Mouse (Mus musculus) layer of hippocampus, postnatal 25 days (tissue): ENCODE measurements at regions not wholly inside any gene's neighbourhood (a gene's known extent, or its start where the extent isn't known, plus 50 kb on each side); places are given as distances from the start of the nearest gene placed in this dataset.

ENCODE experiments used
- DNase-seq, 2 experiments: peaks; one replicate each; pipeline ENCODE4 v3.0.0; 2022; ENCODE audit warnings: mixed read lengths in 2 of 2, low spot score in 1 of 2; ENCODE audit errors: extremely low spot score in 1 of 2

DNA sequence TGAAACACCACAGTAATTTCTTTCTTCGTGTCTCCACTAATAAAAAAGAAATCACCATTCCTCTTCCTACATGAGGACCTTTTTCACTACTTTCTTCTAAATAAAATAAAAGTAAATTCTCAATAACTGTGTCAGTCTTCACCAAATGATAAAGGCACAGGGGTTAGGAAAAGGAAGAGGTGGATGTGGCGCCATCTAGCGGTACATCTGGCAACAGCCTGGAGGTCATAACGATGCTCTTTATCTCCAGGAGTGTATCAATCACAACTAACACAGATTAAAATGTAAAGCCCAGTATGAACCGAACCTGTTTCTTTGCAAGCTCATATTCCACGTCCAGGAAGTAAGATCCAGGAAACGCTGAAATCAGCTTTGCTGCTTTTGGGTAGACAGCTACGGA is 793.0 kb downstream of the Gm7489 start:
- DNase-seq: peak; percentile 28 to 64
